Mouse (Mus musculus) heart, adult 11 months (tissue): ENCODE results near the gene Hdgfl2.

ENCODE experiments used
- DNase-seq: peaks from one replicate; pipeline ENCODE4 v3.0.0; 2022

Hdgfl2 gene

DNA sequence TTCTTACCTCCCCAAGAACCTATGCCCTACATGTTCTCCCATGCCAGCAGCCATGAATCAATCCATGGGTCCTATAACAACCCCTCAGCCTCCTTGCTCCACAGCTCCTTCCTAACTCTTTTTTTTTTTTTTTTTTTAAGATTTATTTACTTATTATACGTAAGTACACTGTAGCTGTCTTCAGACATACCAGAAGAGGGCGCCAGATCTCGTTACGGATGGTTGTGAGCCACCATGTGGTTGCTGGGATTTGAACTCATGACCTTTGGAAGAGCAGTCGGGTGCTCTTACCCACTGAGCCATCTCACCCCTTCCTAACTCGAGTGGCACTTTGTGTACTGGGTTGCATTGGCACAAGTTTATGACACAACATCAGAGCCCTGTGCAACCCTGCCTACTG lies 13.7 kb upstream of the Hdgfl2 start:
- peak; percentile 83 for DNase-seq

DNA sequence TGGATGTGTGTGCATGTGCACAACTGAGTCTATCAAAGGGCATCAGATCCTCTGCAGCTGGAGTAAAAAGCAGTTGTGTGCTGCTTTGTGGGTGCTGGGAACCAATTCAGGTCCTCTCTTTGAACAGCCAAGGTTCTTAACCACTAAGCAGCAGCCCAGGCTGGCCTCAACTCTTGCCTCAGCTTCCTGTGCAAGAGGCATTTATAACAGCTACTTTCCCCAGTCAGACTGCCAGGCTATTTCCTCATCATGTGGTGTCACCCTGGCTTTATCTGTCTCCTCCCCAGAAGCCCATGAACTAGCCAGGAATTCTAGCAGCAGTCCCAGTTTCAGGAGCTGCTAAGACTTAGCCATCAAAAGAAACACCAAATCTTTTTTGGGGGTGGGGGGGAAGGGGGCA lies 13.0 kb upstream of the Hdgfl2 start:
- DNase-seq, result peak; percentile 83

DNA sequence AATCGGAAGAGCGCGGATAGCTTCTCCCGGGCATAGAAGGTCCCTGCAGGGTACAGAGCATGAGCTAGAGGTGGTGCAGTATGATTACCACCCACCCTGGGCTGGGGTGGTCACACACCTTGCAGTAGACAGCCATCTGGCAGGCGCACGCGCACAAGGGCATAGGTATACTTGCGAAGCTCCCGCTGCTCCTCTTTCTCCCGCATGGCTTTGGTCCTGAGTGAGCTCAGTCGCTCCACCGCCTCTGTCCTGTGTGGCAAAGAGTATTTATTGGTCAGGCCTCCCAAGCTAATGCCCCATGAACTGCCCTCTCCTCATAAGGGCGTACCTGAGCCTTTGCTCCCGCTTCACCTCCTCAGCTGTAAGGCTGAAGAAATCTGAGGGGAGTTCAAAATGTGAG lies 10.4 kb upstream of the Hdgfl2 start:
- peak; percentile 90 for DNase-seq

DNA sequence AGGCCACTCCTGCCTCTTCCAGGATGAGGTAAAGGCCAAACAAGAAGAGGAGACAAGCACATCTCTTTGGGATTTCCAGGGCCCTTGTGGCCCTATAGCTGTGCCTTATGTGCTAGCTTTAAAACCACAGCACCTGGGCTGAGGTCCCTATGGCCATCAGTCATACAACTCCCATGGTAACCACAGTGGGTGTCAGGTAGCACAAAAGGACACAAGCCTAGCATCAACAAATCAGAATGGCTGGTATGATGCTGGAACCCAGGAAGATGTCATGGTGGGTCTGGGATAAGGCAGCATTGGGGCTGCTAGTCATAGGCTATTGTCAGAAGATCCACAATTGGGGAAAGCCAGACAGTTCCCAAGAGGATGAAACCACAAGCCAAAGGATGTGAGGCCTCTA lies 8.3 kb upstream of the Hdgfl2 start:
- DNase-seq, result no peak

DNA sequence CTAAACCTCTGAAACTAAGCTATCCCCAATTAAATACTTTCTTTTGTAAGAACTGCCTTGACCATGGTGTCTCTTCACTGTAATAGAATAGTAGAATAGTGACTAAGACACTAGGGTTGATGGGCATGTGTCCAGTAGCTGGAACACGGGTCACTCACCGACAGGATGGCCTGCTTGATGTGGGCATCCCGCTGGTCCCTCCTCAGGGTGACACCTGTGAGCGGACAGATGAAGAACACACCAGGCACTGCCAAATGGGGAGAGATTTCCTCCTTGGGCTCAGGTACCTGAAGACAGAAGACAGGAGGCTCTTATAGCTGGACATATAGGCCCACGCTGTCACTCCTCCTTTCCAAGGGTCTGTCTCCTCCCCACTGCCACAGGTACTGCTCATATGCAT lies 7.2 kb upstream of the Hdgfl2 start:
- no peak for DNase-seq

DNA sequence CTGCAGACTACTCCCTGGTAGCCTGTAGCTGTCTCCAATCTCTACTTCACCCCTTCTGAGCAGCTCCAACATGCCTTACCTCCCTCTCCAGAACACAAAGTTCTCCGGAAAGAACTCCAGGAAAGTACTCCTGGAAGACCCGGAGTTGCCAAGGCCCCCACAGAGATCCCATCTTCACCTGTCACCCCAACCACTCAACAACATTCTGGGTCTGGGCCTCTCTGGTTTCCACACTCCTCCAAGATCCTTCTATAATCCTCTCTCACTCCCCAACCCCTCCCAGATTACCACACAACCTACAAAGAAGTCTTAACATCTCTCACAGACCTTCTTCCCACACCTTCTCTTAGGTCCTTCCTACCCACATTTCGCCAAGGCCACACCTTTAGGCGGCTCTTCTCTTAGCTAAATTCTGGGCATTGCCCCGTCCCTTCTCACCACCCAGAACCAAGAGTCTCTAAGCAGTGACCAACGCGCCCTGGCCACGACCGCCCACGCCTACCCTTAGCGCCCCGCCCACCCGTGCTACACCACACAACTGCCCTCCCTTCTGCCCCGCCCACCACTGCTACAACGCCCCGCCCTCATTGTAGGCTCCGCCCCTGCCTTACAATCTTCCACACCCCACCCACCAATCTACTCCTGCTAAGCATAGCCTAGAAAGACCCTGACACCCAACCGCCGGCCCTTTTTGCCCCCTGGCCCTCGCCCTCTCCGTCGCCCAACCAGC lies 5.2 kb upstream of the Hdgfl2 start:
- DNase-seq, result peak; percentile 99

DNA sequence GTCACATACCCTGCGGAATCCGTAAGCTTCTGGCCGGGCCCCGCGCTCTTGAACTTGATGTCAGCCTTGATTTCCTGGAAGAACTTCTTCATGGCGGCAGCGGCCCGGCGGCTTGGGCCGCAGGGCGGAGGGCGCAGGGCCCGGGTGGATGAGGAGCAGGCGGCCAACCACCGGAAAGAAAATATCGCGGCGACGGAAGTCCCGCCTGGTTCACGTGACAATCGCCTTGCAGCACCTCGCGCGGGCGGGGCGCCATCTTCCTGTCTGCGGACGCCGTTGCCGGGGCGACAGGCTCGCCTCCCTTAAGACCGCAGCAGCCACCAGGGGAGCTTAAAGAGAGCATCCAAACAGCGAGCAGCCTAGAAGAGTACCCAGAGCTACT lies 4.6 kb upstream of the Hdgfl2 start, which contains the start of gene Ubxn6:
TSS of gene Ubxn6 (minus strand) at position 202 of the 382 bp plus-strand sequence.
- peak; percentile 100 for DNase-seq

DNA sequence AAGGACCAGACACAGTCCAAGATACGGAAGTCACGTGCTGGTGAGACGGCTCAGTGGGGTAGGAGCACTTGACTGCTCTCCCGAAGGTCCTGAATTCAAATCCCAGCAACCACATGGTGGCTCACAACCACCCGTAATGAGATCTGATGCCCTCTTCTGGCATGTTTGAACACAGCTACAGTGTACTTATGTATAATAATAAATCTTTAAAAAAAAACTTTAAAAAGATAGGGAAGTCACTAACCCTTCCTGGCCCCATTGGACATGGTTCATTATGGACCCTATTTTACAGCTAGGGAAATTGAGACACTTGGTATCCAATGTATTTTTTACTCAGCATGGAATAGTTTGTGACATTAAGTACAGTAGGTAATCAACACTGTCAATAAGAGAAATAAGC lies 1.9 kb upstream of the Hdgfl2 start:
- DNase-seq, result no peak

DNA sequence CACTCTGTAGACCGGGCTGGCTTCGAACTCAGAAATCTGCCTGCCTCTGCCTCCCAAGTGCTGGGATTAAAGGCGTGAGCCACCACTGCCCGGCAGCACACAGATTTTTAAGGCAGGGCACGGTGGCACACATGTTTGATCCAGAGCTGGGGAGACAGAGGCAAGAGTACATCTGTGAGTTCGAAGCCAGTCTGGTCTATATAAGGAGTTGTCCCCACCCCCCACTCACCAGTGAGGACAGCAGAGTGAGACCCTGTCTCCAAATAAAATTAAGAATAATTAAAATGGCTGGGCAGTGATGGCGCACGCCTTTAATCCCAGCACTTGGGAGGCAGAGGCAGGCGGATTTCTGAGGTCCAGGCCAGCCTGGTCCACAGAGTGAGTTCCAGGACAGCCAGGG lies 1.1 kb upstream of the Hdgfl2 start:
- peak; percentile 95 for DNase-seq

DNA sequence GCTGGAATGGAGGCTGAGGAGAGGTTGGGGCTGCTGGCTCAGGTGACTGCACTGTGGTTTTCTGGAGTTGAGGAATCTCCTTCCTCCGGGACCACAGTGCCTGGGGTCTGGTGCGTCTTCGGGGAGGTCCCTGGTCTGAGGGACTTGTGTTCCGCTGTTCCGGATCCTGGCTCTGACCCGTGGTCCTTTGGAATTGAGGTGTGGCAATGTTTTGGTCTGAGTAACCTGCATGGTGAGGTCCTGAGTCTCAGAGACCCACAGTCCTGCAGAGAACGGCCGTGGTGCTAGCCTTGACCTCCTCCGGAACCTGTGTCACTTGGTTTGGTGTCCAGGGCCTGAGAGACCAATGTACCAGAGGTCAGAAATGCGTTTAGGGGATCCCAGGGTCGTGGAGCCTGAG lies 487 bp downstream of the Hdgfl2 start:
- DNase-seq, result peak; percentile 96

DNA sequence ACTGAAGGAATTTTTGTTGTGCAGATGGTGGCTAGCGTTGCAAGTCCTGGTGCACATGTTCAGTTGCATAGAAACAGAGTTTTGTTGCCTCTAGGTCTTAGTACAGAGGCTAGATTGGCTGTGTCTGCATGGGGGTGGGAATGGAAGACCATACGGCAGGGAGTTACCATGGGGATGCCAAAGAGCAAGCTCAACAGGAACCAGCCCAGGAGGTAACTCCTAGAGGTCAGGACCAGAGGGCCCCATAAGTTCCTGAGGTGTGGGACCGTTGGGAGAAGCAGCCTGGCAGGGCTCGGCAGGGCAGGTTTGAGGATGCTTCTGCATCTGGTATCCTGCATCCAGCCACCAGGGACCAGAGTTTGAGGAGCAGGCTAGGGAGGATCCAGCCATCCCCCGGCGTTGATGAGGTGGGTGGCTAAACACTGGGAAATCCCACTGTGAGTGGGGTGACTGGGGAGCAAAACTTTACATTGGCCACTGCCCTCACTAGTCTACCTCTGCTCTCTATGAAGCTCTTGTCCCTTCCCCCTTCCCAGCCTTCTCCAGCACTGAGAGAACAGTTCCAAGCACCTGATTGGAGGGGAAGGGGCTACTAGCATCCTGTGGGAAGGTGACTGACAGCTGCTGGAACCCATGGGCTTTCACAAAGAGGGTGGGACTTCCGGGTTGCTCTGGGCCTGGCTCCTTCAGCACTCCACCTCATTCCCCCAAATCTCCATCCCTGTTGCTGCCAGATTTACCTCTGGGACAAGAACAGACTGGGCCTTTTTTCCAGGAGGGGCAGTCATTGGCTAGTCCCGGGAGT lies 1.5 kb downstream of the Hdgfl2 start:
- DNase-seq, result peak; percentile 96

DNA sequence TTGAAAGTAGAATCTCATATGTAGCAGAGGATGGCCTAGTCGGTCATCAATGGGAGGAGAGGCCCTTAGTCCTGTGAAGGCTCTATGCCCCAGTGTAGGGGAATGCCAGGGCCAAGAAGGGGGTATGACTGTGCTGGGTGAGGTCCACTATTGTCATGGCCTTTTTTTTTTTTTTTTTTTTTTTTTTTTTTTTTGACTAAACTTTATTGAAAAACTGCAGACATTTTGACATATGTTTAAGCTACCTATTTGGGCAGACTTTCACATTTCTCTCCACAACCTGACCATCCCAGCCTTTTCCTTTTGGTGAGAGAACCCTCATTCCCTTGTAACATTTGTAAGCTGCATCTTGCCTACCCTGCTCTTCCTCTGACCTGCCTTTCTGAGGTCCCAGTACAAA lies 12.9 kb downstream of the Hdgfl2 start:
- no peak for DNase-seq

DNA sequence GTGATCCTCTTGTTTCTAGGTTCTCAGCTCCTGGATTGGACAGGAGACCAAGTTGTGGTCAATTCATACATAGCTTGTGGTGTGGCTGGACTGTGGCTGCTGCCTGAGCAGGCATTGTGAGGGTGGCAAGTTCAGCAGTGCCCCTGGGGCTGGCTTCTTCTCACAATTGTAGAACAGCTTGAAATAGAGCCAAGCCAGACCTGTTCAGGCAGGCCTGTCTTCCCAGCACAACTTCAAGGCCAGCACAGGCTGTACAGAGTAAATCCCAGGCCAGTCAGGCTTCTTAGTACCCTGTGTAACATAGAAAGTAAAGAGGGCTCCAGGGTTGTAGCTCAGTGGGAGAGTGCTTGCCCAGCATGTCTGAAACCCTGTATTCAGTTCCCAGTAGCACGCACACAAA lies 13.4 kb downstream of the Hdgfl2 start:
- DNase-seq, result no peak

DNA sequence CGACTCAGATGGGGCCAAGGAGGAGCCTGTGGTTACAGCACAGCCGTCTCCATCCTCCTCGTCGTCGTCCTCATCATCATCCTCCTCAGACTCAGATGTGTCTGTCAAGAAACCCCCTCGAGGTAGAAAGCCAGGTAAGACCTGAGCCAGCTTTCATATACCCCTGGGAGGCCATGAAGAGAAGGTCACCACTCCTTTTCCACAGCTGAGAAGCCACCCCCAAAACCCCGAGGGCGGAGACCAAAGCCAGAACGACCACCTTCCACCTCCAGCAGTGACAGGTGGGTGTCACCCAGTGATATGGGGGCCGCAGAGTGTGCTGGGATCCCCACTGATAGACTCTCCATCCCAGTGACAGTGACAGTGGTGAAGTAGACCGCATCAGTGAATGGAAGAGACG lies 17.4 kb downstream of the Hdgfl2 start:
- peak; percentile 90 for DNase-seq

DNA sequence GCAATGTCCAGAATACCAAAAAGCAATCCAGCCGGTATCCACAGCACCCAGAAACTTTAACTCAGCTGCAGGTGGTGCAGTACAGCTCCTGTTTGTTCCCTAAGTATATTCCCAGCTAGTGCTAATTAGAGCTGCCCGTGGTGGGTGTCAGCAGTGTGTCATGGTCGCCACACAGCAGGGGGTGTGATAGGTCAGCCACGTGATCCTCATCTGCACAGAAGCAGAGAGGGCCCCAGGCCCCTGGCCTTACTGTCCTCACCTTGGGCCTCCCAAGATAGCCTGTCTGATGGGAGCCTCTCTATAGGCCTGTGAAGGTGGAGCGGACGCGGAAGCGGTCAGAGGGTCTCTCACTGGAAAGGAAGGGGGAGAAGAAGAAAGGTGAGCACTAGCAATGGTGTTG lies 18.7 kb downstream of the Hdgfl2 start:
- DNase-seq, result peak; percentile 91

DNA sequence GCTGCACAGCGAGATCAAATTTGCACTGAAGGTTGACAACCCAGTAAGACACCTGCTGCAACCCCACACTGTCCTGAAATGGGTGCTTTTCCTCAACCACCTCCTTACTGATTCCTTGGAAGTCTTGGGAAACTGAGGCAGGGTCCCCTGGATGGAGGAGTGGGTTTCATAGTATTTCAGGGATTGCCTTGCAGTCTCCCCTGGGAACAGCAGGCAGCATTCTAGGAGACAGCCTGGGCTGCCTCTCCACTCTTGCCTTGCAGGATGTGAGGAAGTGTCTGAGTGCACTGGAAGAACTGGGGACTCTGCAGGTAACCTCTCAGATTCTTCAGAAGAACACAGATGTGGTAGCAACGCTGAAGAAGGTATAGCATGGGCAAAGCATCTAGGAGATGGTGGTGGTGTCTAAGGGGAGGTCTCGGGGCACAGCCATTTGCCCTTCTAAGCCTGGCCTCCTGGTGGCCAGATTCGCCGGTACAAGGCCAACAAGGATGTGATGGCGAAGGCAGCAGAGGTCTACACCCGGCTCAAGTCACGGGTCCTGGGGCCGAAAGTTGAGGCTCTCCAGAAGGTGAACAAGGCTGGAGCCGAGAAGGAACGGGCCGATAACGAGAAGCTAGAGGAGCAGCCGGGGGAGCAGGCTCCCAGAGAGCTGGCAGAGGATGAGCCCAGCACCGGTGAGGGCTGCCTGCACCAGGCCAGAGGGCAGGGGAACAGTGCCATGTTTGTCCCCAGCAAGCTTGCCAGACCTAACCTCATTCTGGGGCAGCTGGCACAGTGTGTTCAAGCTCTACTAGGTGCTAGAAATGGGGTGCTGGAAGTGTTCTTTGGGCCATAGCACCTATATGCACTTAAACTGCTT lies 19.5 kb downstream of the Hdgfl2 start:
- peak; percentile 94 for DNase-seq

DNA sequence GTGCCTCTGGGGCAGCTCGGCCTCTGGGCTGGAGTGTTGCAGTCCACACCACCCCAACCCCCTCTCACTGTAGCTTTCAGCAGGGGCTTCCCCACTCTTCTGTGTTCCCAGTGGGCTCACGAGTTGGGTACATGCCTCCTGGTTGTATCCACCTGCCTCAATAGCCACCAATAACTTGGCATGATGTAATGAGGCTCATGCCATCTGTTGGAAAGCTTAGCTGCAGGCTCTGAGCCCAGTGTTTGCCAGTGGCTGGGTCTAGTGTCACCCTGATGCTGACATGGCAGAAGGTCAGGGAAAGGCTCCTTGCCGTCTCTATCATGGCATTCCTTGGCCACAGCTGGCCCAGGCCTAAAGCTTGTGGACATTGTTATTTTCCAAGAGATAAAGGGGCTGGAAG lies 21.4 kb downstream of the Hdgfl2 start:
- DNase-seq, result peak; percentile 94

DNA sequence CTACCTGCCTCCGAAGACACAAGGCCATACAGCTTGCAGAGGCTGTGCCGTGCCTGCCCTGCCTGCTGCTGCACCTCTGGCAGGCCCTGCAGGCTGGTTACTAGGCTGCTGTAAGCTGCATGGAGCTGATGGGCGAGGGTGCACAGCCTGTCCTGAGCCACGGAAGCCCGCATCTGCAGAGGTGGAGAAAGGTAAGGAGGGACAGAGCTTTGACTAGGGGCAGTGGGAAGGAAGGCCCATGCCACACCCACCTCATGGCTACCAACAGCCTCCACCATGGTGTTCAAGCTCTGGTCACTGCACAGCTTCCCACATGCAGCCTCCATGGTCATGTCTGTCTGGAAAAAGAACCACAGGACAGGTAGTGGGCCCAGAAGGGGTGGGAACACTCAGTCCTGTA lies 22.7 kb downstream of the Hdgfl2 start:
- DNase-seq, result peak; percentile 91

DNA sequence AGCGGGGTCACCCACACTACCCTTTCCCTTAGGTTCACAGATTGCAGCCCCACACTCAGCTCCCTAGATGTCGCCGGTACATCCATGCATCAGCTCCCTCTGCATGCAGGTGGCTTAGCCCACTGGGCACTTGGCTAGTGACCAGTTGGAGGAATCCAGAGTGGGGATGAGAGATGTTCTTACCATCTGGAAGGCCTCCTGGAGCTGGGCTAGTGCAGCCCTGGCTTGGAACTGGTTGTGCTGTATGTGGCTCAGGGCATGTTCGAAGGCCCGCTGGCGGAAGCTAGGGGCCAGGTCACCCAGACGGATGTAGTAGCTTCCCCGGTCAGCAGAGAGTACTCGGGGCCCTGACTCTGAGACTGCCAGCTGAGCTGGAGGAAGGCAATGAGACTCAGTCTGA lies 23.5 kb downstream of the Hdgfl2 start:
- DNase-seq, result peak; percentile 94

DNA sequence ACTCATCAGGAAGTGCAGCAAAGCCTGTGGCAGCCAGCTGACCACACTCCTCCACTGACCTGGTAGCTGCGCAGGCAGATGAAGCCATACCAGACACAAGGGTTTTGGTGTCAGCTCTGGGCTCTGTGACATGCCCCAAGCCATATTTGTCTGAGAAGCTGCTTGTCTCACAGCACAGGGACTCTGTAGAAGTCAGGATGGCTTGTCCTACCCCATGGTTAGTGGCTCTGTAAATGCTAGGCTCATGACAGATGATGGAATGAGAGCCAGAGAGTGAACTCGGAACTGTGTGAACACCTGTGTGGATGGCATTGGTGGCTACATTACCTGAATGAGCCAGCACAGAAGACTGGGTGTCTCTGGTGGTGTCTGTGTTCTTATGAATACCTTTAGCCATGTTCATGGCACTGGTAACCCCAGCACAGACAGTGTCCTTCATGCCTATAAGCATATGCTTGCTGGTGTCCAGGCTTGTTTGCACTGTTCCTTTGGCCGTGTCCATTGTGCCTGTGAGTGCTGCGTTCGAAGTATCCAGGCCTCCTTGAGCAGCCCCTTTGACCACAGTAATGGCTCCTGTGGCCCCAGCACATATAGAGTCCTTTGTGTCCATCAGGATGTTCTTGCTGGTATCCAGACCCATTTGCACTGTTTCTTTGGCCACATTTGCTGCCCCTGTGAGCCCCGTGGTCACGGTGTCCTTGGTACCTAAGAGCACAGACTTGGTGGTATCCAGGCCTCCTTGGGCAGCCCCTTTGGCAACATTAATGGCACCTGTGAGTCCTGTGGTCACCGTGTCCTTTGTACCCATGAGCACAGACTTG lies 24.2 kb downstream of the Hdgfl2 start:
- peak; percentile 89 for DNase-seq

DNA sequence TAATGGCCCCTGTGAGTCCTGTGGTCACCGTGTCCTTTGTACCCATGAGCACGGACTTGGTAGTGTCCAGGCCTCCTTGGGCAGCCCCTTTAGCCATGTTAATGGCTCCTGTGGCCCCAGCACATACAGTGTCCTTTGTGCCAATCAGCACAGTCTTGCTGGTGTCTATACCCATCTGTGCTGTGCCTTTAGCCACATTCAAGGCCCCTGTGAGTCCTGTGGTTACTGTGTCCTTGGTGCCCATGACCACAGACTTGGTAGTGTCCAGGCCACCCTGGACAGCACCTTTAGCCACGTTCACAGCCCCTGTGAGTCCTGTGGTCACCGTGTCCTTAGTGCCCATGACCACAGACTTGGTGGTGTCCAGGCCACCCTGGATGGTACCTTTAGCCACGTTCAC lies 25.4 kb downstream of the Hdgfl2 start:
- peak; percentile 92 for DNase-seq

DNA sequence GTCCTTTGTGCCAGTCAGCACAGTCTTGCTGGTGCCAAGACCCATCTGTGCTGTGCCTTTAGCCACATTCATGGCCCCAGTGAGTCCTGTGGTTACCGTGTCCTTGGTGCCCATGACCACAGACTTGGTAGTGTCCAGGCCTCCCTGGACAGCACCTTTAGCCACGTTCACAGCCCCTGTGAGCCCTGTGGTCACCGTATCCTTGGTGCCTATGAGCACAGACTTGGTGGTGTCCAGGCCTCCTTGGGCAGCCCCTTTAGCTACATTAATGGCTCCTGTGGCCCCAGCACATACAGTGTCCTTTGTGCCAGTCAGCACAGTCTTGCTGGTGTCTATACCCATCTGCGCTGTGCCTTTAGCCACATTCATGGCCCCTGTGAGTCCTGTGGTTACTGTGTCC lies 27.0 kb downstream of the Hdgfl2 start:
- DNase-seq, result peak; percentile 72

DNA sequence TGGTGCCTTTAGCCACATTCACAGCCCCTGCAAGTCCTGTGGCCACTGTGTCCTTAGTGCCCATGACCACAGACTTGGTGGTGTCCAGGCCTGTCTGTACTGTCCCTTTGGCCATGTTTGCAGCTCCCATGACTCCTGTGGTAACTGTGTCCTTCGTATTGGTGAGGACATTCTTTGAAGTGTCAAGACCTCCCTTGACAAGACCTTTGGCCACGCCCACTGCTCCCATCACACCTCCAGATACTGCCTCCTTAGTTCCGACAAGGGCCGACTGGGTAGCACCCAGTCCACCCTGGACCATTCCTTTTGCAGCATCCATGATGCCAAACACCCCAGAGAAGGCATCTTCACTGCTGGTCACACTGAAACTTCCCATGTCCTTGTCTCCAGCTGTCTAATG lies 27.5 kb downstream of the Hdgfl2 start:
- DNase-seq, result peak; percentile 91
